Mouse (Mus musculus) bone marrow, adult 2 months (tissue): ENCODE measurements around the gene Hnrnpc.

Experiments
- CTCF ChIP-seq: fragments of 200-500 bp; IDR thresholded peaks from 2 replicates; pipeline ENCODE4 v1.5.1; 2011; ENCODE audit warnings: low read length, control low read depth; ENCODE audit not compliant: control insufficient read depth, insufficient read depth
- POLR2A ChIP-seq: fragments of 200-500 bp; IDR thresholded peaks from 2 replicates; pipeline ENCODE4 v1.6.1; 2011; ENCODE audit warnings: low read depth, mild to moderate bottlenecking, control low read depth, low read length, borderline replicate concordance; ENCODE audit not compliant: control insufficient read depth

DNA sequence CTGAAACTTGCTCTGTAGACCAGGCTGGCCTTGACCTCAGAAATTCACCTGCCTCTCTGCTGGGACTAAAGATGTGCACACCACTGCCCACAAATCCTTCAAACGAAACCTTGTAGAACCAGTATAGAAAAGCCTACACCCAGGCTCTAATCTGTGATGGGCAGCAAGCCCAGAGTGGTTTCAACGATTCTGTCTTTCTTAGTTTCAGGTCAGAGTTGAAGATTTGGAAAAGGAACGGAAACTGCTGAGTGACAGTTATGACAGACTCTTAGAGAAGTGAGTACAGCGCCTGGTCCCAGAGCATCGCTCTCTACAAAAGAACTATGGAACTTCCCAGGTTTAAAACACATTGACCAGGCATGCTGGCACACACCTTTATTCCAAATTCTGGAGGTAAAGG, 29.8 kb upstream of the Hnrnpc start:
- TF ChIP-seq CTCF (no peak), POLR2A (no peak)
